Mouse (Mus musculus) CH12.LX (cell line): ENCODE measurements around the gene Gria3.

ENCODE experiments used
- BHLHE40 ChIP-seq: IDR thresholded peaks from 2 replicates; pipeline ENCODE4 v1.6.1; 2011; ENCODE audit warnings: mild to moderate bottlenecking, low read depth, low read length, improper control_type of control experiment
- CHD1 ChIP-seq: IDR thresholded peaks from 2 replicates; pipeline ENCODE4 v1.6.1; 2012; ENCODE audit warnings: low read depth, low read length, improper control_type of control experiment, inconsistent platforms
- CTCF ChIP-seq, 2 experiments: IDR thresholded peaks in 1 of 2; conservative IDR thresholded peaks in 1 of 2; 2 replicates each; pipeline ENCODE4 v1.5.1; 2011 to 2012; ENCODE audit warnings: low read depth in 2 of 2, low read length in 2 of 2, improper control_type of control experiment in 1 of 2, inconsistent platforms in 1 of 2, mild to moderate bottlenecking in 1 of 2, moderate library complexity in 1 of 2
- E2F4 ChIP-seq: IDR thresholded peaks from 2 replicates; pipeline ENCODE4 v1.6.1; 2011; ENCODE audit warnings: low read depth, low read length, improper control_type of control experiment; ENCODE audit not compliant: insufficient replicate concordance
- EP300 ChIP-seq: IDR thresholded peaks from 2 replicates; pipeline ENCODE4 v1.6.1; 2011; ENCODE audit warnings: low read length, improper control_type of control experiment
- UBTF ChIP-seq: IDR thresholded peaks from 2 replicates; pipeline ENCODE4 v1.6.1; 2012; ENCODE audit warnings: low read depth, mild to moderate bottlenecking, inconsistent platforms, low read length, improper control_type of control experiment, moderate library complexity
- ZMIZ1 ChIP-seq: IDR thresholded peaks from 2 replicates; pipeline ENCODE4 v1.6.1; 2012; ENCODE audit warnings: low read depth, mild to moderate bottlenecking, inconsistent platforms, low read length, improper control_type of control experiment

- no peak for TF ChIP-seq BHLHE40
- TF ChIP-seq CTCF (conservative IDR thresholded peaks at IDR 0.05 in 1 of 2, IDR thresholded peaks at IDR 0.05 in 1 of 2; ENCODE audit: low read depth in 2 of 2, low read length in 2 of 2) = no peak
- no peak for TF ChIP-seq ZMIZ1
- TF ChIP-seq UBTF = no peak
- no peak for TF ChIP-seq EP300
- TF ChIP-seq CHD1 = no peak
- TF ChIP-seq E2F4 = no peak
These were observed 95.9 kb downstream of the Gria3 start for GRCm38 (mm10) chrX:41496528-41496927.
